Mouse (Mus musculus): Measurements from ENCODE around the gene Itga9.

GRCm38 (mm10) chr9:118873596-118873995 lies 267.1 kb downstream of the Itga9 start:
- TF ChIP-seq CTCF (IDR thresholded peaks at IDR 0.05; ENCODE audit: control insufficient read depth, insufficient read depth, insufficient replicate concordance, low read depth, low read length) (no peak), POLR2A (IDR thresholded peaks at IDR 0.05; ENCODE audit: control insufficient read depth, low read depth, low read length) (no peak)
